11 mouse cellular contexts compared by ENCODE assay signal in genomic region chr2:169728651-169729280, GRCm38 (mm10).
A peak's percentile ranks its signal among the peaks of the same experiment; 100 is the strongest.
DNase-seq lines count a peak whose midpoint lies in the region; ATAC-seq and TF ChIP-seq lines count a peak whose summit lies in the region.
"Had no signal": no experiment of that assay in that cellular context is flagged by ENCODE, and none has a peak within 500 bp of the region (broad histone marks: within the 10 kb centered on the region; RNA-seq: fewer than 3 reads in every experiment).

No protein-coding gene starts in this region.

- H3K27me3 ChIP-seq in kidney, embryonic 15.5 days = no peaks in the 10 kb centered on the region
- no peaks in the 10 kb centered on the region for H3K27me3 ChIP-seq in forebrain, embryonic 11.5 days (ENCODE audit: control insufficient read depth, insufficient read depth, low read length)
- H3K27me3 ChIP-seq: hindbrain, embryonic 13.5 days; neural tube, embryonic 13.5 days had no signal

- H3K9ac ChIP-seq in kidney, embryonic 15.5 days = no peak overlapping the region
- no peak overlapping the region for H3K9ac ChIP-seq in forebrain, embryonic 11.5 days (ENCODE audit: low read length)
- H3K9ac ChIP-seq: hindbrain, embryonic 13.5 days; neural tube, embryonic 13.5 days had no signal

- no peak for TF ChIP-seq CTCF in lung, adult 2 months (IDR thresholded peaks at IDR 0.05; ENCODE audit: insufficient read depth, low read length)

- peak; percentile 91 for DNase-seq in ZHBTc4 (ENCODE audit: low read depth, low spot score)
- DNase-seq in embryo, embryonic 11 days = peak; percentile 55
- DNase-seq in lung, adult 2 months = peak; percentile 31
- no peak for DNase-seq in testis, postnatal 14 days (ENCODE audit: low spot score)
- no peak for DNase-seq in forebrain, embryonic 11.5 days (ENCODE audit: low spot score)

- TF ChIP-seq POLR2A in lung, adult 2 months (IDR thresholded peaks at IDR 0.05; ENCODE audit: borderline replicate concordance, extremely low read depth, low read depth, low read length) = no peak

- peak; percentile 80 for ATAC-seq in kidney, embryonic 15.5 days (replicated peaks; ENCODE audit: low FRiP score)
- no peak for ATAC-seq in CD4-positive, CD25-positive, alpha-beta regulatory T cell, adult 4 months
- no peak for ATAC-seq in megakaryocyte, adult 5-6 weeks (ENCODE audit: poor library complexity, severe bottlenecking)
- ATAC-seq in forebrain, embryonic 11.5 days (replicated peaks; ENCODE audit: low FRiP score) = no peak
- ATAC-seq: forebrain, embryonic 16.5 days had no signal

- peak overlapping the region; percentile 7 for H3K27ac ChIP-seq in kidney, embryonic 15.5 days
- H3K27ac ChIP-seq in forebrain, embryonic 11.5 days (ENCODE audit: low read depth, low read length) = no peak overlapping the region
- H3K27ac ChIP-seq: hindbrain, embryonic 13.5 days; neural tube, embryonic 13.5 days had no signal

- whole genome bisulfite sequencing in kidney, embryonic 15.5 days = 28% methylated on average over 16 of the region's 16 CpGs
- WGBS in lung, adult 2 months = 61% methylated on average over 16 of the region's 16 CpGs
- WGBS in forebrain, embryonic 11.5 days = 76% methylated on average over 16 of the region's 16 CpGs

- H3K9me3 ChIP-seq in kidney, embryonic 15.5 days (replicated peaks) = no peaks in the 10 kb centered on the region
- H3K9me3 ChIP-seq in forebrain, embryonic 11.5 days (ENCODE audit: control insufficient read depth, low read length) = no peaks in the 10 kb centered on the region
- H3K9me3 ChIP-seq: hindbrain, embryonic 13.5 days; neural tube, embryonic 13.5 days had no signal

- H3K4me1 ChIP-seq in kidney, embryonic 15.5 days = peaks cover 47% of the 10 kb centered on the region
- H3K4me1 ChIP-seq in lung, adult 2 months (ENCODE audit: control insufficient read depth, insufficient read depth, low read length) = no peaks in the 10 kb centered on the region
- no peaks in the 10 kb centered on the region for H3K4me1 ChIP-seq in forebrain, embryonic 11.5 days (replicated peaks; ENCODE audit: control insufficient read depth, insufficient read depth, low read length)

- H3K36me3 ChIP-seq in kidney, embryonic 15.5 days = no peaks in the 10 kb centered on the region
- H3K36me3 ChIP-seq in forebrain, embryonic 11.5 days (ENCODE audit: control insufficient read depth, insufficient read depth, low read length) = no peaks in the 10 kb centered on the region
- H3K36me3 ChIP-seq: hindbrain, embryonic 13.5 days; neural tube, embryonic 13.5 days had no signal

- 0 out of 2 replicates have a peak overlapping the region, but pooled peaks have one; percentile 3 for H3K4me2 ChIP-seq in kidney, embryonic 15.5 days
- H3K4me2 ChIP-seq in forebrain, embryonic 11.5 days (ENCODE audit: low read depth, low read length, severe bottlenecking) = no peak overlapping the region
- H3K4me2 ChIP-seq: hindbrain, embryonic 13.5 days; neural tube, embryonic 13.5 days had no signal

- no peak overlapping the region for H3K4me3 ChIP-seq in kidney, embryonic 15.5 days (replicated peaks)
- H3K4me3 ChIP-seq in lung, adult 2 months (replicated peaks; ENCODE audit: extremely low read depth, low read depth, low read length) = no peak overlapping the region
- H3K4me3 ChIP-seq in forebrain, embryonic 11.5 days (ENCODE audit: low read depth, low read length) = no peak overlapping the region
- H3K4me3 ChIP-seq: hindbrain, embryonic 13.5 days; neural tube, embryonic 13.5 days had no signal

Comparison
In these comparisons a context has a peak if more than half of its experiments do, and no peak if none do; other contexts are left out.
1. DNase-seq: peak in ZHBTc4 (single experiment), embryo, embryonic 11 days (single experiment) and lung, adult 2 months (single experiment); none in testis, postnatal 14 days (single experiment) and forebrain, embryonic 11.5 days (single experiment).